Mouse (Mus musculus) heart, postnatal 25 days (tissue): ENCODE data around the gene Zfy2. TPM values are rescaled to one million over a fixed set of nuclear protein-coding genes. Genes with fewer than 3 reads are reported as not detected.

Experiments
- DNase-seq: peaks from one replicate; pipeline ENCODE4 v3.0.0; 2022; ENCODE audit warnings: low spot score
- intact Hi-C: fragments of 180-260 bp; cut with DNase I; formaldehyde crosslinking; loops from one replicate; pipeline ENCODE4 v1.15.1; 2025
- total RNA-seq, 2 experiments: library from RNA; stranded (reverse); gene quantifications; 2 replicates each; pipeline ENCODE4 v1.2.3; 2021

Gene Zfy2
- not detected for total RNA-seq

- intact Hi-C loops: no loop called here
- DNase-seq: no peak
Measured at GRCm38 (mm10) chrY:2170309-2170708, at the start of gene Zfy2. Gene Zfy2 (minus strand): TSS chrY:2170409.
